Mouse (Mus musculus): ENCODE results near the gene Snip1. TPM values are rescaled to one million over a fixed set of nuclear protein-coding genes. Genes with fewer than 3 reads are reported as not detected.

Gene Snip1
- polyA plus RNA-seq (2012; rRNA removed), result 7.2 and 9.1 TPM in 2 replicates

DNA sequence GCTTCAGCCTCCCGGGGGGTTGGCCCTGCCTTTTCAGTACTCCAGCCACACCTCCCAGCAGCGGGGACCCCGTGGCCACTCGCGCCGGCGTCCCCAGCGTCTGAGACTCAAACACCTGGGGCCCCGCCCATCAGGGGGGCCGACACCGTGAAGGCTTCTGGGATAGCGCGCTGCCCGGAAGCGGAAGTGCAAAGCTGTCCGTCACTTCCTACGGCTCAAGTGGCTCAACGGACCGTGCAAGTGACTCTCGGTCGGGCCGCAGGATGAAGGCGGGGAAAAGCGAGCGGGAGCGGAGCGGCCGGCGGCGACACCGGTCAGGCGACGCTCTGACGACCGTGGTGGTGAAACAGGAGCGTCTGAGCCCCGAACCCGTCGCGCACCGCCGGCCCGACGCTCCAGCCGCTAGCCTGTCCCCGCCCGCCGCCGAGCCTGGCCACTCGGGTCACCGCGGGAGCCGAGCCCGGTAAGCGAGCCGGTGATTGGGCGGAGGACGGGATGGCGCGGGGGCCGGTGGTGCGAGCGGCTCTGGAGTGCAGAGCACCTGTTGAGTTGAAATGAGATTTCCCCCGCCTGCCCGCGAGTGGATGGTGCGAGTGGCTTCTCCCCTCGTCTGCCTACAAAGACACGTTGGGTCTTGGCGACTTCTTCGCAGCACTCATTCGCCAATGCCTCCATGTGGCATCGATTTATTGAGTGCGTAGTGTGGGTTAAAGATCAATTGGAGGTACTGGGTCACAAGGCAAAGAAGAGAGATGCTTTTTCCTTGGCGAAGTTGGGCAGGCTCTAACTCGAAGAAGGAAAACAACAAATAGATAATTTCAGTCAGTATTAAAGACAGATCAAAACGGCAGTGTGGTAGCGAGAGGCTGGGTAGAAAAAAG is at the start of gene Snip1:
Gene Snip1 (plus strand): TSS at position 183 of the 881 bp plus-strand sequence.
- peaks cover 19% of the 10 kb centered on the region for H3K36me3 ChIP-seq (ENCODE audit: control insufficient read depth, insufficient read depth, low read length)
- peak; percentile 84 to 94 for DNase-seq (ENCODE audit: low read depth in 1 of 2, low spot score in 2 of 2)
- no peaks in the 10 kb centered on the region for H3K27me3 ChIP-seq (ENCODE audit: control insufficient read depth, insufficient read depth, low read length)
- H3K27ac ChIP-seq (ENCODE audit: insufficient read depth, low read length), result peak within 1 kb of the TSS; percentile 54
- TF ChIP-seq POLR2A (IDR thresholded peaks at IDR 0.05; ENCODE audit: low read depth, low read length), result no peak; the same call in none of the 2 replicates
- TF ChIP-seq CTCF (IDR thresholded peaks at IDR 0.05; ENCODE audit: extremely low read depth, insufficient read depth, insufficient read length, insufficient replicate concordance), result no peak
- H3K4me1 ChIP-seq (ENCODE audit: control insufficient read depth, insufficient read depth, insufficient read length), result peaks cover 7% of the 10 kb centered on the region; the same call in 1 of the 2 replicates
- peak within 1 kb of the TSS; percentile 86 for H3K4me3 ChIP-seq (ENCODE audit: extremely low read depth, insufficient read depth, insufficient read length)
- under 1% methylated on average over 75 of the region's 78 CpGs for WGBS

DNA sequence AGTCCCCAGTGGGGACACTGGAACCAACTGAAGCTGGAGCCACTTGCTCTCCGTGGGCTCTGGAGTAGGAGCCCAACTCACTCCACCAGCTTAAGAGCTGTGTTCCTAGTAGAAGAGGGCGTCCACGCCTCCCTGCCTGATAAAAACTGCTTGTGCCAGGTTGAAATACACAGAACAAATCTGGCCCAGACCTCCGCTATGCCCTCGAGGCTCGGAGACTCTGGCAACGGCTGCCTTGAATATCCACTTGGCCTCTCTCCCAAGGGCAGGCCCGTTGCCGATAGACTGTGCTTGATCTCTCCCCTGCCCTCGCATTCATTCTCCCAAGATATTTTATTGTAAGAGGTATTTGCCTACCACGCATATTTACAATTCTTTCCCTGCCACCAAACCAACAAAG is 49.0 kb upstream of the Snip1 start:
- TF ChIP-seq POLR2A (IDR thresholded peaks at IDR 0.05; ENCODE audit: low read depth, low read length) (no peak), CTCF (IDR thresholded peaks at IDR 0.05; ENCODE audit: extremely low read depth, insufficient read depth, insufficient read length, insufficient replicate concordance) (no peak)
- DNase-seq (ENCODE audit: low read depth in 1 of 2, low spot score in 2 of 2), result no peak
- no peaks in the 10 kb centered on the region for H3K4me1 ChIP-seq (ENCODE audit: control insufficient read depth, insufficient read depth, insufficient read length)
- H3K36me3 ChIP-seq (ENCODE audit: control insufficient read depth, insufficient read depth, low read length), result no peaks in the 10 kb centered on the region
- H3K4me3 ChIP-seq (ENCODE audit: extremely low read depth, insufficient read depth, insufficient read length), result no peak overlapping the region
- H3K27me3 ChIP-seq (ENCODE audit: control insufficient read depth, insufficient read depth, low read length), result no peaks in the 10 kb centered on the region
- WGBS, result 89% methylated on average over 11 of the region's 11 CpGs
- no peak overlapping the region for H3K27ac ChIP-seq (ENCODE audit: insufficient read depth, low read length)

DNA sequence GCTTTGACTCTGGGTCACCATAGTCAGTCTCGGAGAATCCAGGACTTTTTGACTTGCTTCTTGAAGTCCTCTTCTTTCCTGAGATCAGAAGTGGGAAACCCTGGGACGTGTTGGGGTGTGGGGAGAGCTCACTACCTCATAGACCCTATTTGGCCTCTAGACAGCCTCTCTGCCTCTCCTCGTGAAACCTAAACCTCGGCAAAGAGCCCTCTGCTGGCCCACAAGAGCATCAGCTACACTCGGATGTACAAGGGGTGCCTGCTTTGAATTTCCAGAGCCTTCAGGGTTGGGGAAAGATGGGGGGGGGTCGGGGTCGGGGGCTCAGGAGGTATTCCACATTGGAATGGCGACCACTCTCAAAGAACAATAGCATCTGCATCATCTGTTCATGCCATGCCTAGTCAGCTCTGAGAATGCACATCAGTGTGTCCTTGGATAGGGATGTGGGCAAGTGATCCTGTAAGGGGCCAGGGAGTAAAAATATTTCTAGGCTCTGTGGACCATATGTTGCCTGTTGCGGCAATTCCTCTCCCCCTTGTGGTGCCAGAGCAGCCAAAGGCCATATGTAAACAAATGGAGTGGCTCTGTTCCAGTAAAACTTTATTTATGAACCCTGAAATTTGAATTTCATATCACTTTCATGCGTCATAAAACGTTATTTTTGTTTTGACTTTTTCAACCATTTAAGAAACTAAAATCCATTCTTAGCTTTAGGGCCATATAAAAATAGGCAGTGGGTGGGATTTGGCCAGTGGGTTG is 45.5 kb upstream of the Snip1 start:
- WGBS, result 35% methylated on average over 11 of the region's 11 CpGs
- no peaks in the 10 kb centered on the region for H3K36me3 ChIP-seq (ENCODE audit: control insufficient read depth, insufficient read depth, low read length)
- H3K27ac ChIP-seq (ENCODE audit: insufficient read depth, low read length), result no peak overlapping the region
- H3K27me3 ChIP-seq (ENCODE audit: control insufficient read depth, insufficient read depth, low read length), result no peaks in the 10 kb centered on the region
- no peak for DNase-seq (ENCODE audit: low read depth in 1 of 2, low spot score in 2 of 2)
- H3K4me1 ChIP-seq (ENCODE audit: control insufficient read depth, insufficient read depth, insufficient read length), result no peaks in the 10 kb centered on the region
- TF ChIP-seq POLR2A (IDR thresholded peaks at IDR 0.05; ENCODE audit: low read depth, low read length) (no peak), CTCF (IDR thresholded peaks at IDR 0.05; ENCODE audit: extremely low read depth, insufficient read depth, insufficient read length, insufficient replicate concordance) (no peak)
- H3K4me3 ChIP-seq (ENCODE audit: extremely low read depth, insufficient read depth, insufficient read length), result no peak overlapping the region

DNA sequence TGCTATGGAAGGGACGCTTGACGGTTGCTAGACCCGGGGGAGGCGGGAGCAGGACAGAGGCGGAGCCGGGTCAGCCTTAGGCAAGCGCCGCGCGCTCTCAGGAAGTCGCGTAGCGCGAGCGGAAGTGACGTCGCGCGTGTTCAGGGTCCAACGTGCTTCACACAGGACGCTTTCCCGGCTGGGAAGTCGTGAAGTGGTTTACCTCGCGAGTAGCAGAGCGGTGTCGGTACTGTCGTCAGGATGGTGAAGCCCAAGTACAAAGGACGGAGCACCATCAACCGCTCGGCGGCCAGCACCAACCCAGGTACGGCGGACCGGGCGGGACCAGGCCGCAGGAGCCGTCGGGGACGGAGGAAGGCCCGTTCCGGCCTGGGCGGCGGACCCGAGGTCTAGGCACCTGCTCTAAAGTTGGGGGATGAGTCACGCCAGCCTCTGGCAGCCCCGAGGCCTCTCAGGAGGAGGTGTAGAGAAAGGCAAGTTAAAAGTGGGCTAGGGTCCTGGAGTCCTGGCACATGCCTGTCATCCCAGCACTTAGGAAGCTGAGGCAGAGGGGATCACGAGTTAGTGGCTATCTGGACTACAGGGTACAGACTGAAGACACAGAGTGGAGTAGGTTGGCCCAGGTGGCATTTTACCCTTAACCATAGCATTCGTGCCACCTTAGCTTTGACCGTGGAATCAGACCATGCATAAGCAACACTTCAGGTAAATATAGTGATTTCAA is 36.4 kb upstream of the Snip1 start:
- Histone ChIP-seq H3K27ac (ENCODE audit: insufficient read depth, low read length) (peak overlapping the region; percentile 49; the same call in 1 of the 2 replicates), H3K4me3 (ENCODE audit: extremely low read depth, insufficient read depth, insufficient read length) (peak overlapping the region; percentile 95), H3K36me3 (ENCODE audit: control insufficient read depth, insufficient read depth, low read length) (peaks cover 4% of the 10 kb centered on the region; the same call in 1 of the 2 replicates), H3K27me3 (ENCODE audit: control insufficient read depth, insufficient read depth, low read length) (no peaks in the 10 kb centered on the region), H3K4me1 (ENCODE audit: control insufficient read depth, insufficient read depth, insufficient read length) (no peaks in the 10 kb centered on the region)
- under 1% methylated on average over 50 of the region's 50 CpGs for WGBS
- DNase-seq (ENCODE audit: low read depth in 1 of 2, low spot score in 2 of 2), result peak; percentile 83 to 89
- TF ChIP-seq POLR2A (IDR thresholded peaks at IDR 0.05; ENCODE audit: low read depth, low read length) (peak; percentile 72), CTCF (IDR thresholded peaks at IDR 0.05; ENCODE audit: extremely low read depth, insufficient read depth, insufficient read length, insufficient replicate concordance) (no peak)

DNA sequence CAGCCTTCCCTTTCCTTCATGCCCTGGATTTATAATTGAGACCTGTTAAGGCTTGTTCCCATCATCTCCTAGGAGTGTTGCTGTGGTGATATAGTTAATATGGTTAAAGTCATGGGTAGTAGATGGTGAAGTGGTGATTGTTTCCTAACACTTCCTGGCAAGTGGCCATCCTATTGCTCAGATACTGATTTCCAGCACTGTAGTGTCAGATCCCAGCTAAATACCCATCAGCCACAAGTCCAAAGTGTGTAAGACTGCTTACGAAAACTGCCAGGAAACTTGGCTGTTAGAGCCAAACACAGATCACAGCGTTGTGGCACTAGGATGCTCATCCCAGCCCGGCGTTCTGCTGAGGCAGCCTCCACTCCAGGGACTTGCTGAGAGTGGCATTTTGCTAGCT is 32.1 kb upstream of the Snip1 start:
- WGBS, result 93% methylated on average over 4 of the region's 4 CpGs

DNA sequence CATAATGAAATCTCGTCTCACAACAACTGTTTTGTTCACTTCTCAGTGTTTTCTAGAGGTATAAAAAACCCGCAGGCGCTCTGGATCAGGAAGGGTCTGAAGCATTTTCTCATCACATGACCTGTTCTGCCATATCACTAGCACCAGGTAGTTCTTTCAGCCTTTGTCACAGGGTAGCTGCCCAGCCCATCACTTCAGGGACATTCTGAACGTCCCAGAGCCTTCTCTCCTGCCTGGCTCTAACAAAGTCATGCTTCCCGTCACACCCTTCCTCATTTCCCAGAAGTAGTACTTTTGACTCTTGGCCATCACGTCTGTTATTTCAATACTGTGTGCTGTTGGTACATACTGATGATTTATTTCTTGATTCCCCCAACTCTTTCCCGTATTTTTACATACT is 22.0 kb upstream of the Snip1 start:
- peaks cover 58% of the 10 kb centered on the region for H3K36me3 ChIP-seq (ENCODE audit: control insufficient read depth, insufficient read depth, low read length)

More for the DNA sequence above, 32.1 kb upstream of the Snip1 start:
- Histone ChIP-seq H3K27me3 (ENCODE audit: control insufficient read depth, insufficient read depth, low read length) (no peaks in the 10 kb centered on the region), H3K4me1 (ENCODE audit: control insufficient read depth, insufficient read depth, insufficient read length) (no peaks in the 10 kb centered on the region), H3K4me3 (ENCODE audit: extremely low read depth, insufficient read depth, insufficient read length) (no peak overlapping the region), H3K36me3 (ENCODE audit: control insufficient read depth, insufficient read depth, low read length) (peaks cover 10% of the 10 kb centered on the region), H3K27ac (ENCODE audit: insufficient read depth, low read length) (no peak overlapping the region)
- TF ChIP-seq CTCF (IDR thresholded peaks at IDR 0.05; ENCODE audit: extremely low read depth, insufficient read depth, insufficient read length, insufficient replicate concordance), result no peak
- no peak for TF ChIP-seq POLR2A (IDR thresholded peaks at IDR 0.05; ENCODE audit: low read depth, low read length)
- no peak for DNase-seq (ENCODE audit: low read depth in 1 of 2, low spot score in 2 of 2)

More for the DNA sequence above, 22.0 kb upstream of the Snip1 start:
- no peaks in the 10 kb centered on the region for H3K27me3 ChIP-seq (ENCODE audit: control insufficient read depth, insufficient read depth, low read length)
- H3K4me3 ChIP-seq (ENCODE audit: extremely low read depth, insufficient read depth, insufficient read length), result no peak overlapping the region
- no peaks in the 10 kb centered on the region for H3K4me1 ChIP-seq (ENCODE audit: control insufficient read depth, insufficient read depth, insufficient read length)
- H3K27ac ChIP-seq (ENCODE audit: insufficient read depth, low read length), result no peak overlapping the region
- TF ChIP-seq CTCF (IDR thresholded peaks at IDR 0.05; ENCODE audit: extremely low read depth, insufficient read depth, insufficient read length, insufficient replicate concordance) (no peak), POLR2A (IDR thresholded peaks at IDR 0.05; ENCODE audit: low read depth, low read length) (no peak)
- 90% methylated on average over 7 of the region's 7 CpGs for WGBS
- DNase-seq (ENCODE audit: low read depth in 1 of 2, low spot score in 2 of 2), result no peak

Data from spleen, adult 2 months (tissue).